Mouse (Mus musculus) liver, embryonic 16.5 days (tissue): ENCODE data around the gene Tead3. TPM values are rescaled to one million over a fixed set of nuclear protein-coding genes. Genes with fewer than 3 reads are reported as not detected.
A peak's percentile ranks its signal among the peaks of the same experiment; 100 is the strongest.

Source experiments
- ATAC-seq: fragments of 200-750 bp; cut with Nextera tagmentation; 2 replicates; pipeline ENCODE4 v1.8.0; 2017; ENCODE audit warnings: low read depth, mild to moderate bottlenecking, moderate number of reproducible peaks, moderate library complexity
- H3K27ac ChIP-seq: fragments of 300-500 bp; sonication (generic); 2 replicates; pipeline ENCODE4 v1.5.1; 2014; ENCODE audit warnings: mild to moderate bottlenecking, low read length
- H3K27me3 ChIP-seq: fragments of 300-500 bp; sonication (generic); 2 replicates; pipeline ENCODE4 v1.6.1; 2014; ENCODE audit warnings: low read depth, low read length, mixed read lengths; ENCODE audit not compliant: control insufficient read depth, insufficient read depth
- H3K36me3 ChIP-seq: fragments of 300-500 bp; sonication (generic); 2 replicates; pipeline ENCODE4 v1.6.1; 2014; ENCODE audit warnings: mild to moderate bottlenecking; ENCODE audit not compliant: control insufficient read depth, insufficient read depth
- H3K4me1 ChIP-seq: fragments of 300-500 bp; sonication (generic); 2 replicates; pipeline ENCODE4 v1.6.1; 2014; ENCODE audit warnings: low read depth, low read length, mixed read lengths; ENCODE audit not compliant: control insufficient read depth
- H3K4me2 ChIP-seq: fragments of 300-500 bp; sonication (generic); 2 replicates; pipeline ENCODE4 v1.6.1; 2014; ENCODE audit warnings: low read depth, low read length, mixed read lengths
- H3K4me3 ChIP-seq: fragments of 300-500 bp; sonication (generic); 2 replicates; pipeline ENCODE4 v1.5.1; 2014; ENCODE audit warnings: low read depth, mild to moderate bottlenecking, low read length
- H3K9ac ChIP-seq: fragments of 300-500 bp; sonication (generic); 2 replicates; pipeline ENCODE4 v1.6.1; 2014; ENCODE audit warnings: low read depth, low read length
- H3K9me3 ChIP-seq: fragments of 300-500 bp; sonication (generic); replicated peaks from 2 replicates; pipeline ENCODE4 v1.6.1; 2016; ENCODE audit warnings: low read length; ENCODE audit not compliant: control insufficient read depth
- WGBS: fragments of 180-500 bp; shearing (Covaris S2); extraction: QIAGEN DNeasy Blood & Tissue Kit; methylation state at CpG from one replicate; pipeline ENCODE4 v1.1.7; 2014; ENCODE audit not compliant: insufficient replicate concordance; 5-methylcytosine and 5-hydroxymethylcytosine counted together
- polyA plus RNA-seq: library from polyadenylated mRNA; unstranded; fragments of >200 nt; fragmentation: Nextera tagmentation; extraction: Ambion mirVana; gene quantifications from 2 replicates; pipeline ENCODE4 v1.2.1, GENCODE M21; 2015

Tead3 gene
- polyA plus RNA-seq, 1 experiment from 2014 or later = 0.52 TPM

DNA sequence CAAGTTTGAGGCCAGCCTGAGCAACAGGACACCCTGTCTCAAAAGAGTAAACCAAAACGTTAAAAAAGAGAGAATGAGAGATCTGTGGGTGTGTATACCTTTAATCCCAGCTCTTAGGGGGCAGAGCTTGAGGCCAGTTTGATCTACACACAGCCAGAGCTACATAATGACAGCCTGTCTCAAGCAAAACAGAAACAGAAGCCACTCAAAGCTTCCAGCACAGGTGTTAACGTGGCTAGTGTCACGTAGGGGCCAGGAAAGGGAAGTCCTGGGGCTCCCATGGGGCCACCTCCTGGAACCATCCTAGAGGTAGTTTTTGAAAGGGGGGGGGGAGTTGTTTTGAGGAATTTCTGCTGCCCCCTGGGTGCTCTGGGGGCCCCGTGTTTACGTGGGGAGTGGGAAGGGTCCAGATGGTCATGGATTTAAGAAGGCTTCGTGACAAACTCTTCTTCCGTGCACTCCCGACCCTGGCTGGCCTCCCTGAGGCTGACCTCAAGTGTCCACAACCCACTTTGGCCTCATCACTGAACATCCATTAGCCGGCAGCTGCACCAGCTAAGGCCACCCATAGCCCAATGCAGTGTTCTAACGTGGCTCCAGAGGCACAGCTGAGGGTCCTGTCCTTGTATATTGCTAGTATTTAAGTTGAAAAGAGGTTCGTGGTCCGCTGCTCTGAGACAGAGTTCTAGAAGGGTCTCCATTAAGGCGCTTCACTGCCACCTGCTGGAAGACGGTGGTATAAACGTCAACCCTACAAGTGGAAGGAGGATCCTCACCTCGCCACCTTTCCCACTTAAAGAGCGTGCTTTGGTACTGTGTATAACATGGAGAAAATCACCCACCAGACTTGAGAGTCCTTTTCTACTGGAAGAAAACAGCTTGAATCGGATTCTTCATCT, 42.1 kb downstream of the Tead3 start:
- 14% methylated on average over 18 of the region's 18 CpGs for WGBS
- no peak for ATAC-seq
- peak overlapping the region; percentile 12; the same call in 1 of the 2 replicates for H3K9ac ChIP-seq
- peak overlapping the region; percentile 41 for H3K4me2 ChIP-seq
- H3K27ac ChIP-seq = no peak overlapping the region
- H3K27me3 ChIP-seq = no peaks in the 10 kb centered on the region
- H3K9me3 ChIP-seq = no peaks in the 10 kb centered on the region
- H3K36me3 ChIP-seq = no peaks in the 10 kb centered on the region
- H3K4me3 ChIP-seq = no peak overlapping the region
- H3K4me1 ChIP-seq = peaks cover 16% of the 10 kb centered on the region

DNA sequence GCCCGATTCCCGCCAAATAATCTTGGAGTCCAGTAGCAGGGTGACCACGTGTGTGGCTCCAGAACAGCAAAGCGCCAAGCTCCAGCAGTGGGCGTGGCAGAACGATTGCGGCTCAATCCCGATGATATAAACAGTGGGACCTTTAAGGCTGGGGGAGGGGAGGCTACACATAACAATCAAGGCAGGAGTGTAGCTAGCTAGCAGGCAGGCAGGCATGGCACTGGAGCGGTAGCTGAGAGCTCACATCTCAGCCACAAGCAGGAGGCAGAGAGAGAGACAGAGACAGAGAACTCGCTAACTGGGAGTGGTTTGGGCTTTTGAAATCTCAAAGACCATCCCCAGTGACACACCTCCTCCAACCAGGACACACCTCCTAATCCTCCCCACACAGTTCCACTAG, 45.4 kb downstream of the Tead3 start:
- no peak for ATAC-seq
- 55% methylated on average over 10 of the region's 10 CpGs for WGBS
- Histone ChIP-seq H3K4me3 (no peak overlapping the region), H3K9ac (no peak overlapping the region), H3K4me2 (no peak overlapping the region), H3K9me3 (no peaks in the 10 kb centered on the region), H3K27me3 (no peaks in the 10 kb centered on the region), H3K27ac (no peak overlapping the region), H3K4me1 (peaks cover 6% of the 10 kb centered on the region), H3K36me3 (no peaks in the 10 kb centered on the region)

DNA sequence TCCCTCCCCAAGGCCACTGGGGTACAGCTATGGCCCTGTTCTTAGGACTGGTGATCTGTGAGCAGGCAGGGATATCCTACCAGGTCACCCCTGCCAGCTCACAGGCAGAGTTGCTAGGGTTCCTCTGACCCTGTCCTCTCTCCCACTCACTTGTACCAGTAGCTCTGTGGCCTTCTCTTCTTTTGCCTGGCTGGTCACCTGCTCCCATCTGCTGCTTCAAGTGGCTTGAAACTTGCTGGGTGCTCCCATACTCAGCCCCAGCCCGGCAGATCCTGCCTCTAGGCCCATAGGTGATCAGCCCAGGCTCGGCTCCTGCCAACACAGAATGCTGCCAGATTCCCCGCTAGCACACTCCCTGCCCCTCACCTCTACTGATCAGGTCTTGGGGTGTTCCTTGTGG, 49.8 kb downstream of the Tead3 start:
- Histone ChIP-seq H3K4me3 (no peak overlapping the region), H3K4me1 (no peaks in the 10 kb centered on the region), H3K9me3 (no peaks in the 10 kb centered on the region), H3K27ac (no peak overlapping the region), H3K27me3 (no peaks in the 10 kb centered on the region), H3K9ac (no peak overlapping the region), H3K36me3 (no peaks in the 10 kb centered on the region), H3K4me2 (no peak overlapping the region)
- ATAC-seq = no peak
- 64% methylated on average over 3 of the region's 3 CpGs for WGBS

DNA sequence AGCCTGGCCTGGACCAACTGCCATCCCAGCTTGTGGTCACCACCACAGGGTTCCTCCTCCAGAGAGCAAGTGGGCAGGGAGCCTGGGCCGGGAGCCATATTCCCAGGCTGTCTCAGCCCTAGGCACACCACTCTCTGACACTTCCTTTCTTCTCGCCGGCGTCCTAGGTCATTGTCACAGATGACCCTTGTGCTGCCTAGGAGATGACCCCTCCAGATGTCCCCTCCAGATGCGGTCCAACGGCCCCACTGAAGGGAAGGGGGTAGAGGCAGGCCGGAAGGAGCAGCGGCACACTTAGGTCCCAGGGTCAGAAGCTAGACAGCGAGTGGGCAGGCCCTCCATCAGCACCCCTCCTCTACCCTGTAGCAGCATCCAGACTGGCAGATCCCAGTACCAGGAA, 50.3 kb downstream of the Tead3 start:
- Histone ChIP-seq H3K27me3 (no peaks in the 10 kb centered on the region), H3K4me1 (no peaks in the 10 kb centered on the region), H3K36me3 (no peaks in the 10 kb centered on the region), H3K4me3 (no peak overlapping the region), H3K9ac (no peak overlapping the region), H3K4me2 (no peak overlapping the region), H3K27ac (no peak overlapping the region), H3K9me3 (no peaks in the 10 kb centered on the region)
- WGBS = 71% methylated on average over 9 of the region's 9 CpGs
- ATAC-seq = no peak

DNA sequence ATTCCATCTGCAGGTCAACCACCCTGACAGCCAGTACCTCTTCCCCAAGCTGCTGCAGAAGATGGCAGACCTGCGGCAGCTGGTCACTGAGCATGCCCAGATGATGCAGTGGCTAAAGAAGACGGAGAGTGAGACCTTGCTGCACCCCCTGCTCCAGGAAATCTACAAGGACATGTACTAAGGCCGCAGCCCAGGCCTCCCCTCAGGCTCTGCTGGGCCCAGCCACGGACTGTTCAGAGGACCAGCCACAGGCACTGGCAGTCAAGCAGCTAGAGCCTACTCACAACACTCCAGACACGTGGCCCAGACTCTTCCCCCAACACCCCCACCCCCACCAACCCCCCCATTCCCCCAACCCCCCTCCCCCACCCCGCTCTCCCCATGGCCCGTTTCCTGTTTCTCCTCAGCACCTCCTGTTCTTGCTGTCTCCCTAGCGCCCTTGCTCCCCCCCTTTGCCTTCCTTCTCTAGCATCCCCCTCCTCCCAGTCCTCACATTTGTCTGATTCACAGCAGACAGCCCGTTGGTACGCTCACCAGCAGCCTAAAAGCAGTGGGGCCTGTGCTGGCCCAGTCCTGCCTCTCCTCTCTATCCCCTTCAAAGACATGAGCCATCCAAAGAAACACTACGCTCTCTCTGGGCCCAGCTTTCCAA, 50.8 kb downstream of the Tead3 start:
- WGBS = 54% methylated on average over 8 of the region's 11 CpGs
- Histone ChIP-seq H3K27ac (no peak overlapping the region), H3K36me3 (no peaks in the 10 kb centered on the region), H3K4me2 (no peak overlapping the region), H3K27me3 (no peaks in the 10 kb centered on the region), H3K9ac (no peak overlapping the region), H3K9me3 (no peaks in the 10 kb centered on the region), H3K4me3 (no peak overlapping the region), H3K4me1 (no peaks in the 10 kb centered on the region)
- no peak for ATAC-seq

DNA sequence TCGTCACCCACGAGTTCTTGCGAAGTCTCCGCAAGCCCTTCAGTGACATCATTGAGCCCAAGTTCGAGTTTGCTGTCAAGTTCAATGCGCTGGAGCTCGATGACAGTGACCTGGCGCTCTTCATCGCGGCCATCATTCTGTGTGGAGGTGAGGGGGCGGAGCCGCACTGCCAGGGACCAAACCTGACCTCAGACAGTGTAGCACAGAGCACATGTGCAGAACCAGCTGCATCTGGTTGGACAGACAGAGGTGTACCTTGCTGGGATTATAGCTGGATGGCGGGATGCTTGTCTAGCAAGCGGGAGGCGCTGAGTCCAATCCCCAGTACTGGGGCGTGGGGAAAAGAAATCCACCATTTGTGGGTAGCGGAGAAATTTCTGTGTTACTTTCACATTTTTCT, 51.7 kb downstream of the Tead3 start:
- no peak overlapping the region for H3K4me2 ChIP-seq
- H3K9me3 ChIP-seq = no peaks in the 10 kb centered on the region
- H3K4me3 ChIP-seq = no peak overlapping the region
- no peak overlapping the region for H3K9ac ChIP-seq
- ATAC-seq = no peak
- no peaks in the 10 kb centered on the region for H3K36me3 ChIP-seq
- WGBS = 84% methylated on average over 17 of the region's 17 CpGs
- no peaks in the 10 kb centered on the region for H3K4me1 ChIP-seq
- H3K27me3 ChIP-seq = no peaks in the 10 kb centered on the region
- no peak overlapping the region for H3K27ac ChIP-seq

DNA sequence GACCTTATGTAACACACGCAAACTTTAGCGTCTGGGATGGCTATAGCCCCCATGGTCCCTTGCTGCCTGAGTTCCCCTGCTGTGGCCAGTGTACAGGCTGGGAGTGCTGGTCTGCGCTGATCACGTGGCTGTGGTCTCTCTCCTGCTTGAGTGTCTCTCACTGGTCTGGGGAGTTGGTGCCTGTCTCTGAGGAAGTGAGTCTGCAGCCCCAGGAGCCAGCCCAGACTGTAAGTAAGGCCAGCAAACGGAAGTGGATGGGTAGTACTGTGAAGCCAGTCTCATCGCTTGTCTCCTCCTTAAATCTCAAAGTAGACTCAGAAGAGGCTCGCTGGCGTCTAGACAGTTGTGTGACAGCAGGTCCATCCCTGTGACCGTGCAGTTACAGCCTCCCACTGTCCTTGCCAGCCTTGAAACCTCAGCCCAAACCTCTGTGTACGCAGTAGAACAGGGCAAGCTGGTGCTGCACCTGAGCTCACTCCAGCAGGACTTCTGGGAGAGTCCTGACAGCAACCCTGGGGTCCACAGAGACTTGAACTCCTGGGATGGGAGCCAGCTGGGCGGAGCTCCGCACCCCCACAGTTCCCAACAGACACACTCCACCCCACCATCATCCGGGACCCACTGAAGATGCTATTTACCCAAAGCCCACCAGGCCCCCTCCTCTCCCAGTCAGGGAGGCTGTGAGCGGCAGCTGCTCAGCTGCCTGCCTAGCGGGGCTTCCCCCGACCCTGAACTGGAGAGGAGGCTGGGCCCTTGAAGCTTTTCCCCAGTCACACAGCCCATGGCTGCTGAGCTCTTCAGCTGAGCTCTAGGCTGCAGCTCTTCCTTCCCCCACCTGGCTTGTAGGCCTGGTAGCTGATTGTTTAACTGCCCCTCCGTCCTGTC, 55.9 kb downstream of the Tead3 start:
- H3K27me3 ChIP-seq = no peaks in the 10 kb centered on the region
- H3K9ac ChIP-seq = no peak overlapping the region
- H3K9me3 ChIP-seq = no peaks in the 10 kb centered on the region
- peak; percentile 15; the same call in 1 of the 2 replicates for ATAC-seq
- no peak overlapping the region for H3K27ac ChIP-seq
- no peaks in the 10 kb centered on the region for H3K36me3 ChIP-seq
- H3K4me2 ChIP-seq = no peak overlapping the region
- H3K4me3 ChIP-seq = no peak overlapping the region
- H3K4me1 ChIP-seq = peaks cover 15% of the 10 kb centered on the region
- 38% methylated on average over 17 of the region's 17 CpGs for WGBS

DNA sequence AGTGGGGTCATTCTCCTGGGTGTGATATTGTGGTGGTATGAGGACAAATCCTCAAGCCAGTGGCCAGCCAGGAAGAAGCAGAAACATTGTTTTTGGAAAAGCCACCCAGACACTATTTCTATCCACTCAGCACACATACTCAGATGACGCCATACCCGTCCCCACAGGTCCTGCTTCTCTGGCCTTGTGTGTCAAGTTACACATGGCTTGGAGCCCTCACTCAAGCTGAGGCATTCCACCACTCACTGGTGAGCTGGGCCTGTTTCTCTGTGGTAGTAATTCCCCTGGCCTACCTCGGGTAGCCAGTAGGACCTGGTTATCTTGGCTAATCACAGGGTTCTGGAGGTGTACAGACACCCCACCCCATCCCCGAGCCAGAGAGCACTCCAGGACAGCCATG, 56.9 kb downstream of the Tead3 start:
- H3K4me3 ChIP-seq = no peak overlapping the region
- no peak overlapping the region for H3K9ac ChIP-seq
- no peak overlapping the region for H3K27ac ChIP-seq
- H3K27me3 ChIP-seq = no peaks in the 10 kb centered on the region
- peaks cover 15% of the 10 kb centered on the region for H3K4me1 ChIP-seq
- H3K9me3 ChIP-seq = no peaks in the 10 kb centered on the region
- no peak overlapping the region for H3K4me2 ChIP-seq
- ATAC-seq = no peak
- 51% methylated on average over 4 of the region's 4 CpGs for WGBS
- no peaks in the 10 kb centered on the region for H3K36me3 ChIP-seq
